Mouse (Mus musculus) CD4-positive naive resting alpha-beta T cell, adult 76 days (primary cell): Measurements from ENCODE around the gene Gm3453. TPM values are rescaled to one million over a fixed set of nuclear protein-coding genes. Genes with fewer than 3 reads are reported as not detected.

Experiments used
- total RNA-seq: library from RNA; stranded (reverse); gene quantifications from one replicate; pipeline ENCODE4 v1.2.4, GENCODE M21; 2023

Gene Gm3453
- not detected for total RNA-seq

GRCm38 (mm10) chr14:5979037-5979436, at the start of gene Gm3453:
TSS of gene Gm3453 (minus strand) at chr14:5979137.

DNA sequence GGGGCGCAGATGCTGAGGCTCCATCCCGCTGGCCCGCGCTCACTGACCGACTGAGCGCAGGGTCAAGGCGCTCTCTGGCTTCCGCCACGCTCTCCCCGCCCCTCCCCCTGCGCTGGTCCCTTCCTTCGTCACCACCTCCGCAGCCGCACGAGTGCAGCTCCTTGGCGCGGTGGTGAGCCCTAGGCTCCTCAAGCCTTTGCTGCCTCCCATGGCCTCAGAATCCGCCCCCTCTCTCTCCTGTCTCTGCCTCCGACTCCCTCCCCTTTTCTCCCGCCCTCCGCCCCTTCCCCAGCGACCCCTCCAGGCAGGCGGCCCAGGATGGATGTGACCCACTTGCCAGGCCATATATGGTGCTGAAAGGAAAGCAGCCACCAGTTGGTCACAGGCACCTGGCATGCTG, 17.3 kb downstream of the Gm3453 start, which contains the start of gene Gm3248:
TSS of gene Gm3248 (minus strand) at position 111 of the 400 bp plus-strand sequence.

Other genes with a start within 250 kb of the Gm3453 start
- not detected for gene Gm3373, start 237.6 kb downstream of the Gm3453 start, total RNA-seq
- 1.3 TPM for gene Gm3383, start 171.2 kb downstream of the Gm3453 start, total RNA-seq
- not detected for gene Gm3424, start 148.8 kb downstream of the Gm3453 start, total RNA-seq
- gene Gm8237, start 98.8 kb downstream of the Gm3453 start, total RNA-seq, result not detected
- gene Gm3248, start 17.4 kb downstream of the Gm3453 start, total RNA-seq, result not detected
- gene Gm6337, start 79.1 kb upstream of the Gm3453 start, total RNA-seq, result not detected
- gene Gm8206, start 114.8 kb upstream of the Gm3453 start, total RNA-seq, result not detected
- gene Gm3468, start 129.5 kb upstream of the Gm3453 start, total RNA-seq, result not detected
- not detected for gene Gm3476, start 146.7 kb upstream of the Gm3453 start, total RNA-seq
- gene Gm21560, start 240.2 kb upstream of the Gm3453 start, total RNA-seq, result not detected